Mouse (Mus musculus): ENCODE results near the gene Fcgr3.

GRCm38 (mm10) chr1:171102547-171103177 lies 37.9 kb upstream of the Fcgr3 start:
- TF ChIP-seq JUN (IDR thresholded peaks at IDR 0.05; ENCODE audit: insufficient read depth, low read depth, low read length) (no peak), MAZ (IDR thresholded peaks at IDR 0.05; ENCODE audit: low read depth, low read length) (no peak), PAX5 (IDR thresholded peaks at IDR 0.05; ENCODE audit: low read length) (no peak), POLR2A (IDR thresholded peaks at IDR 0.05; ENCODE audit: low read depth, low read length) (no peak), E2F4 (IDR thresholded peaks at IDR 0.05; ENCODE audit: insufficient replicate concordance, low read depth, low read length) (0 out of 2 replicates have a peak, but pooled peaks have one; percentile 45), NELFE (IDR thresholded peaks at IDR 0.05; ENCODE audit: low read depth, low read length) (no peak), JUND (conservative IDR thresholded peaks at IDR 0.05; ENCODE audit: low read depth, low read length) (no peak), KAT2A (IDR thresholded peaks at IDR 0.05; ENCODE audit: insufficient replicate concordance, low read length) (peak; percentile 74; the same call in 1 of the 2 replicates), CTCF (conservative IDR thresholded peaks at IDR 0.05 in 1 of 2, IDR thresholded peaks at IDR 0.05 in 1 of 2; ENCODE audit: low read depth in 2 of 2, low read length in 2 of 2) (no peak)

Measured in CH12.LX (cell line).